Mouse (Mus musculus) retina, adult 2 months (tissue): ENCODE results near the gene Itpr2.

Experiments used
- DNase-seq: peaks from one replicate; pipeline ENCODE4 v3.0.0-alpha.2; 2012; ENCODE audit warnings: low read depth, low spot score

The Itpr2 gene

GRCm38 (mm10) chr6:146313396-146313795, 188.6 kb downstream of the Itpr2 start:
- DNase-seq = no peak

- DNase-seq = no peak
Measured at GRCm38 (mm10) chr6:146310210-146310609, 191.8 kb downstream of the Itpr2 start.

- DNase-seq = no peak
Measured at GRCm38 (mm10) chr6:146309335-146309734, 192.7 kb downstream of the Itpr2 start.

GRCm38 (mm10) chr6:146305995-146306394, 196.0 kb downstream of the Itpr2 start:
- DNase-seq = no peak

- DNase-seq = no peak
Measured at GRCm38 (mm10) chr6:146304088-146304487, 197.9 kb downstream of the Itpr2 start.

GRCm38 (mm10) chr6:146303336-146303735, 198.7 kb downstream of the Itpr2 start:
- no peak for DNase-seq

- no peak for DNase-seq
Measured at GRCm38 (mm10) chr6:146302574-146303130, 199.4 kb downstream of the Itpr2 start.

- DNase-seq = no peak
Measured at GRCm38 (mm10) chr6:146302101-146302500, 199.9 kb downstream of the Itpr2 start.

GRCm38 (mm10) chr6:146300961-146301360, 201.1 kb downstream of the Itpr2 start:
- DNase-seq = no peak

GRCm38 (mm10) chr6:146298712-146299111, 203.3 kb downstream of the Itpr2 start:
- DNase-seq = no peak

GRCm38 (mm10) chr6:146291036-146291435, 211.0 kb downstream of the Itpr2 start:
- no peak for DNase-seq

GRCm38 (mm10) chr6:146289801-146290200, 212.2 kb downstream of the Itpr2 start:
- no peak for DNase-seq

GRCm38 (mm10) chr6:146288266-146288665, 213.8 kb downstream of the Itpr2 start:
- DNase-seq = no peak

- no peak for DNase-seq
Measured at GRCm38 (mm10) chr6:146284921-146285565, 217.0 kb downstream of the Itpr2 start.

GRCm38 (mm10) chr6:146283981-146284380, 218.0 kb downstream of the Itpr2 start:
- no peak for DNase-seq

GRCm38 (mm10) chr6:146282061-146282659, 219.9 kb downstream of the Itpr2 start:
- no peak for DNase-seq

- no peak for DNase-seq
Measured at GRCm38 (mm10) chr6:146281176-146281899, 220.7 kb downstream of the Itpr2 start.

- no peak for DNase-seq
Measured at GRCm38 (mm10) chr6:146273256-146273655, 228.8 kb downstream of the Itpr2 start.

GRCm38 (mm10) chr6:146272253-146273036, 229.6 kb downstream of the Itpr2 start:
- DNase-seq = peak; percentile 65

GRCm38 (mm10) chr6:146270776-146271533, 231.1 kb downstream of the Itpr2 start:
- DNase-seq = peak; percentile 30

- DNase-seq = no peak
Measured at GRCm38 (mm10) chr6:146270162-146270561, 231.9 kb downstream of the Itpr2 start.
